8 mouse cellular contexts compared by ENCODE assay signal in the genomic region with DNA sequence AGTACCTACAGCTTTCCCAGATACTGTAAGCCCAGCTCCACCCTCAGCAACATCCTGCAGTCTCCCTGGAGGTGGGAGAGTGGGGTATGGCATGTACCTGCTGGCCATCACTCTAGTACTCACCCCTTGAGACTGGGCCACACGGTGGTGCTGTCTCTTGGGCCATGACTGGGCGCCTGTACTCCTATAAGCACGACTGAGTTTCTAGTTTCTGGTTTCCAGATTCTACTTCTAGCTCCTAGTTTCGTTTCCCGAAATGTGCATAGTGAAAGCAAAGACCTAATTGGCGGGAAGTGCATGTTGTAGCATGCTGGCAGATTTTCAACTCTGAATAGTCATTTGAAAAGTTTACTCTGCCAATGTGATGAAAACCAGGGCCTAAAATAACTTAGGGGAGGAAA. TPM values are rescaled to one million over a fixed set of nuclear protein-coding genes. Genes with fewer than 3 reads are reported as not detected.
A peak's percentile ranks its signal among the peaks of the same experiment; 100 is the strongest.
DNase-seq lines count a peak whose midpoint lies in the region; ATAC-seq and TF ChIP-seq lines count a peak whose summit lies in the region.

Phf11d (minus strand) TSS at position 227 of the 401 bp plus-strand sequence.

- DNase-seq in frontal cortex, postnatal 25 days (ENCODE audit: low spot score in 2 of 2) = no peak
- DNase-seq in frontal cortex, adult 2 months (ENCODE audit: extremely low spot score in 1 of 2, low spot score in 1 of 2) = peak; percentile 1 to 34
- peak; percentile 51 to 61 for DNase-seq in kidney, adult 8-10 months
- DNase-seq in hindbrain, embryonic 10.5 days (ENCODE audit: low spot score) = no peak
- no peak for DNase-seq in spleen, postnatal 4 days (ENCODE audit: low spot score in 2 of 2)

- peaks cover 61% of the 10 kb centered on the region for H3K36me3 ChIP-seq in E14TG2a.4 (ENCODE audit: insufficient read depth, low read length)
- no peaks in the 10 kb centered on the region for H3K36me3 ChIP-seq in megakaryocyte, embryonic 14.5 days (replicated peaks; ENCODE audit: low read length)
- no peaks in the 10 kb centered on the region for H3K36me3 ChIP-seq in hindbrain, embryonic 10.5 days

- no peaks in the 10 kb centered on the region for H3K9me3 ChIP-seq in E14TG2a.4 (ENCODE audit: low read length)
- H3K9me3 ChIP-seq in megakaryocyte, embryonic 14.5 days = peaks cover 2% of the 10 kb centered on the region
- no peaks in the 10 kb centered on the region for H3K9me3 ChIP-seq in hindbrain, embryonic 10.5 days

- H3K27me3 ChIP-seq in E14TG2a.4 (ENCODE audit: insufficient read depth, low read length) = no peaks in the 10 kb centered on the region
- no peaks in the 10 kb centered on the region for H3K27me3 ChIP-seq in megakaryocyte, embryonic 14.5 days (replicated peaks)
- no peaks in the 10 kb centered on the region for H3K27me3 ChIP-seq in hindbrain, embryonic 10.5 days (ENCODE audit: insufficient read depth, poor library complexity, severe bottlenecking)

- H3K27ac ChIP-seq in hindbrain, embryonic 10.5 days = no peak within 1 kb of the TSS

- peak within 1 kb of the TSS; percentile 23; the same call in 1 of the 2 replicates for H3K4me3 ChIP-seq in E14TG2a.4 (replicated peaks; ENCODE audit: low read length)
- H3K4me3 ChIP-seq in megakaryocyte, embryonic 14.5 days (replicated peaks) = peak within 1 kb of the TSS; percentile 80
- H3K4me3 ChIP-seq in hindbrain, embryonic 10.5 days = no peak within 1 kb of the TSS

- 85% methylated on average over 6 of the region's 6 CpGs for WGBS in hindbrain, embryonic 10.5 days

- H3K4me1 ChIP-seq in E14TG2a.4 (replicated peaks; ENCODE audit: low read depth, low read length) = peaks cover 48% of the 10 kb centered on the region
- H3K4me1 ChIP-seq in megakaryocyte, embryonic 14.5 days = 0 out of 2 replicates have a peak, but pooled peaks cover 3% of the 10 kb centered on the region
- no peaks in the 10 kb centered on the region for H3K4me1 ChIP-seq in hindbrain, embryonic 10.5 days (replicated peaks)

- ATAC-seq in frontal cortex, adult (ENCODE audit: low TSS enrichment) = peak; percentile 62

- TF ChIP-seq CTCF in E14TG2a.4 (conservative IDR thresholded peaks at IDR 0.05; ENCODE audit: low read length) = no peak

RNA-seq across cellular contexts. Expression of gene Phf11d, which starts in this region (rescaled TPM):
- polyA plus RNA-seq in frontal cortex, adult 2 months (2012; rRNA removed) = 0.82 and 1.6 TPM in 2 replicates
- polyA plus RNA-seq in megakaryocyte, embryonic 14.5 days (2012; ENCODE audit: insufficient read depth, low replicate concordance) = 0.09 and 1.4 TPM in 2 replicates
- 0.25 TPM in 1 of 2 replicates, not detected in the other for polyA plus RNA-seq in hindbrain, embryonic 10.5 days (2016; fragmentation: Nextera tagmentation; extraction: Ambion mirVana)

Comparison
In these comparisons a context has a peak if more than half of its experiments do, and no peak if none do; other contexts are left out.
1. DNase-seq: peak in frontal cortex, adult 2 months (2 of 2) and kidney, adult 8-10 months (2 of 2); none in frontal cortex, postnatal 25 days (0 of 2), hindbrain, embryonic 10.5 days (single experiment) and spleen, postnatal 4 days (0 of 2).